Mouse (Mus musculus) embryo, embryonic 9.5 days (tissue): ENCODE results near the gene Slc22a20.

Experiments used
- DNase-seq: peaks from one replicate; pipeline ENCODE4 v3.0.0-alpha.2; 2017; ENCODE audit errors: extremely low spot score

Gene Slc22a20

DNA sequence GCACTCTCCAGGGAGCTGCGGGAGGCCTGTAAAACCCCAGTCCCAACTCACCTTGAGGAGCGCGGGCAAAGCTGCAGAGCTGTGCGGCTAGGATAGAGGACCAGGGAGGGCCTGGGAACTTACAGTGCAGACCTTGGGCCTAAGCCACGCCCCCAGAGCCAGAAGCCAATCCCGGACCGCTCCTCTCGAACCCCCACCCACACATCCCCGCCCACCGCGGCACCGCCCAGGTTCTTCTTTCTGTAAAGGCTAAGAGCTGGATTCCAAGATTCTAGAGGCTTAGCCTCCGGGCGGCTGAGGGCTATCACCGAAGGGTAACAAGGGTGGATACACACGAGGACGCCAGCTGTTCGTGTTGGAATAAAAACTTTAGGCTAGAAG lies 61.2 kb downstream of the Slc22a20 start, which contains the start of gene Cdc42ep2:
TSS of gene Cdc42ep2 (minus strand) at position 104 of the 381 bp plus-strand sequence.
- DNase-seq: peak; percentile 94

DNA sequence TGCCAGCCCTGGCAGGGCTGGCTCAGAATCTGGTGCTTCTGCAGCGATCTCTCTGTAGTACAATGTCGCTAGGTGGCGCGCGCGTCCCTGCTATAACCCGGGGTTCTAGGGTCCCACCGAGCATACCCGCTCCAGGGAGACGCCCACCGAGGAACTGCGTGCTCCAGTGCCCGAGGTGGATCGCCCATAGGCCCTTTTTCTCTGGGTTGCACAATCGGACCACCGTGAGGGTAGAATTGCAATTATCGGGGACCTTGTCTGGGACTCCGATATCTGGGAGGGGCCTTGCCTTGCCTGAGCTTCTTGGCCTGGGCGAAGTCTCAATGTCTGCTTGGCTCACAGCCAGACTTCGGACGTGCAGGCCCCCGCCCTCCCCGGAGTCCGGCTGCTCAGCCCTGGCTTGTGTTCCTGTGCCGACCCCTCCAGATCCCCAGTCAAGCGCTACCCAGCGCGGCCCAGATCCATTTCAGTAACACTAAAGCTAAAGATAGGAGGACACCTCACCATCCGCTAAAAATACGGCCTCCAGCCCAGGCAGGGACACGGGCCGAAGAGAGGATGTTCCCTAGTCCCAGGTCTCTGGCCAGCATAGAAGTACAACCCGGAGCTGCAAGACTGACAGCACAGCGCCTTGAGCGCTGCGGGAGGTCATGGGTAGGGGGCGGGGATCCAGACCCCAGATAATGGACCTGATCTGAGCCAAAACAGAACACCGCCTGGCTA lies 61.8 kb downstream of the Slc22a20 start:
- DNase-seq: peak; percentile 89

DNA sequence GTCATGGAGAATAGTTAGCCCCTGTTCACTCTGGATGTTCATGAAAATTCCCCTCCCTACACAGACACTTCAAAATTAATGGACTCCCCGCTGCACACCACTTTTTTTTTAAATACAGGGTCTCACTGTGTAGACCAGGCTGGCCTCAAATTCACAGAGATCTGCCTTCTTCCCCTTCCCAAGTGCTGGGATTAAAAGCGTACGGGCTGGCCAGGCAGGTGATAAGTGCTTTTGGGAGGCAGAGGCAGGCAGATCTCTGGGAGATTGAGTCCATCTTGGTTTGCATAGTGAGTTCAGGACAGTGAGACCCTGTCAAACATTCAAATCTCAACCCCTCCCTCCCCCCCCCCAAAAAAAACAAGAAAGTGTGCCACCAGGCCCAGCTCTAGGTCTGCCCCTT lies 63.0 kb downstream of the Slc22a20 start:
- DNase-seq: no peak

DNA sequence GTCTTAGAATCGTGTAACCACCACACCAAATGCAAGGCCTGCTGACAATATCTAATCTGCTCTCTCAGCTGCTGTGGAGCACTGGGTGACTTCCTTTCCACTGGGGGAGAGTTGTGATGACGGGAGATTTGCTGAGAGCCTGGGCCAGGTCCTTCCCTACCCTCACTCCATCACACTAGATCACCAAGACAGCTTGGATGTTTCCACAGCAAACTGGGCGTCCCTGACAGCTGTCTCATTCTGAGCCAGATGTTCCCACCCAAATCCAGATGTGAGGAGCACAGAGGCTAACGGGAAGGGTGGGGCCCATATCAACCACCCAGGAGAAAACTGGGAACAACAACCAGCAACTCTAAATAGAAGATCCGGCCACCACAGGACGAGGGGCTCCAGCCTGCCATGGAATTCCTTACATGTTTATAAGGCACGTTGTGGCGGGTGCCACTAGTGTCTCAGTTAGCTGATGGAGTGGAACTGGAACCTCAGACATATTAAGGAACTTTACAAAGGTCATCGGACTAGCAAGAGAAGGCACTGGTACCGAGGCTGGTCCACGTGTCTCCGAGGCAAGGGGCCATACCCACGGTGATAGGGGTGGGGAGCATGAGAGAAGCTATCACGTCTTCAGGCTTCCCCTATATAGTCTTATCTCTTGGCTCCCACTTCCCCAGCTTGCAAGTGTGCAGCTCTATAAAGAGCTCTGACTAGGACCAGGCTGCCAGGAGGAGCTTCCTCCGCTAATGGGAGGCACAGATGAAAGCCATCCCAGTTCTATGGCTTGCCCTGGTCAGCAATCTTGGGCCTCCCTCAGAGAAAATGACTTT lies 63.6 kb downstream of the Slc22a20 start:
- no peak for DNase-seq

DNA sequence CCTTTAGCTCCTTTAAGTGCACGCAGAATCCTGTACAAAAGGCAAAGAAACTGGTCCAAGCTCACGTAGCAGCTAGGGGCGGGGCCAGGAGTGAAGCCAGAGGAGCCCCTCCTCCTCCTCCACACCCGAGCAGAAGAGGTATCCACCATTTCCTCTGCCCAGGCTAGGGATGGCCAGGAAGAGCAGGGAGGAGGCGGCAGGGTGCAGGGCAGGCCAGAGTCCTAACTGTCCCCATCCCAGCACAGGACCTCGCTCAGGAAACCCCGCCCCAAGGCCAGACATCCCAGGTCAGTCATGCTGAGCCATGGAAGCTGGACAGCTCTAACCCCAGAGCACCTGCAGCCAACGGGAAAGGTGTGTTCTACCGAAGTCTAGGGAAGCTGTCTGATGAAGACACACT lies 64.2 kb downstream of the Slc22a20 start:
- no peak for DNase-seq
